Mouse (Mus musculus) CH12.LX (cell line): Measurements from ENCODE around the gene Cachd1. TPM values are rescaled to one million over a fixed set of nuclear protein-coding genes. Genes with fewer than 3 reads are reported as not detected.

ENCODE experiments used
- DNase-seq: peaks from one replicate; pipeline ENCODE4 v3.0.0-alpha.2; 2013; ENCODE audit errors: extremely low read depth
- H3K27ac ChIP-seq: 2 replicates; pipeline ENCODE4 v1.5.1; 2012; ENCODE audit warnings: low read depth, mild to moderate bottlenecking, control low read depth, moderate library complexity; ENCODE audit not compliant: insufficient read depth
- H3K27me3 ChIP-seq: replicated peaks from 2 replicates; pipeline ENCODE3; 2012; ENCODE audit warnings: inconsistent platforms
- H3K36me3 ChIP-seq, 2 experiments: replicated peaks in 1 of 2; 2 replicates each; pipeline versions ENCODE3 to v1.6.1; 2012; ENCODE audit warnings: inconsistent platforms in 1 of 2, low read length in 1 of 2, mild to moderate bottlenecking in 1 of 2, mixed read lengths in 1 of 2, moderate library complexity in 1 of 2; ENCODE audit not compliant: control insufficient read depth in 1 of 2, insufficient read depth in 1 of 2
- H3K4me1 ChIP-seq, 2 experiments: 2 replicates each; pipeline ENCODE4 v1.6.1; 2012; ENCODE audit warnings: inconsistent platforms in 1 of 2, moderate library complexity in 1 of 2; ENCODE audit not compliant: insufficient read depth in 2 of 2, control insufficient read depth in 1 of 2
- H3K4me2 ChIP-seq: 2 replicates; pipeline ENCODE4 v1.6.1; 2012; ENCODE audit warnings: low read depth, mild to moderate bottlenecking, control low read depth; ENCODE audit not compliant: poor library complexity, insufficient read depth, severe bottlenecking
- H3K4me3 ChIP-seq, 3 experiments: fragments of 150-350 bp in 1 of 3; sonication (generic) in 1 of 3; replicated peaks in 1 of 3; 2 replicates each; pipeline versions ENCODE3 to v1.5.1; 2011 to 2012; ENCODE audit warnings: low read depth in 2 of 3, low read length in 2 of 3, mild to moderate bottlenecking in 2 of 3, moderate library complexity in 2 of 3, control low read depth in 1 of 3, improper control_type of control experiment in 1 of 3, inconsistent platforms in 1 of 3, mixed read lengths in 1 of 3; ENCODE audit not compliant: poor library complexity in 1 of 3
- H3K79me2 ChIP-seq: replicated peaks from 2 replicates; pipeline ENCODE4 v1.6.1; 2012; ENCODE audit warnings: mild to moderate bottlenecking, moderate library complexity; ENCODE audit not compliant: control insufficient read depth, poor library complexity, insufficient read depth, severe bottlenecking; ENCODE audit errors: extremely low read depth
- H3K9ac ChIP-seq: 2 replicates; pipeline ENCODE4 v1.6.1; 2012; ENCODE audit warnings: low read depth, mild to moderate bottlenecking, control low read depth, moderate library complexity; ENCODE audit not compliant: insufficient read depth
- H3K9me3 ChIP-seq: replicated peaks from 2 replicates; pipeline ENCODE3; 2012; ENCODE audit warnings: low read length, inconsistent platforms, mixed read lengths
- BHLHE40 ChIP-seq: IDR thresholded peaks from 2 replicates; pipeline ENCODE4 v1.6.1; 2011; ENCODE audit warnings: mild to moderate bottlenecking, low read depth, low read length, improper control_type of control experiment
- CHD1 ChIP-seq: IDR thresholded peaks from 2 replicates; pipeline ENCODE4 v1.6.1; 2012; ENCODE audit warnings: low read depth, low read length, improper control_type of control experiment, inconsistent platforms
- CHD2 ChIP-seq: IDR thresholded peaks from 2 replicates; pipeline ENCODE4 v1.6.1; 2011; ENCODE audit warnings: low read length, improper control_type of control experiment
- CTCF ChIP-seq, 2 experiments: IDR thresholded peaks in 1 of 2; conservative IDR thresholded peaks in 1 of 2; 2 replicates each; pipeline ENCODE4 v1.5.1; 2011 to 2012; ENCODE audit warnings: low read depth in 2 of 2, low read length in 2 of 2, improper control_type of control experiment in 1 of 2, inconsistent platforms in 1 of 2, mild to moderate bottlenecking in 1 of 2, moderate library complexity in 1 of 2
- ELF1 ChIP-seq: IDR thresholded peaks from 2 replicates; pipeline ENCODE4 v1.6.1; 2014; ENCODE audit warnings: low read depth, mild to moderate bottlenecking, inconsistent platforms, low read length, improper control_type of control experiment
- EP300 ChIP-seq: IDR thresholded peaks from 2 replicates; pipeline ENCODE4 v1.6.1; 2011; ENCODE audit warnings: low read length, improper control_type of control experiment
- KAT2A ChIP-seq: IDR thresholded peaks from 2 replicates; pipeline ENCODE4 v1.6.1; 2012; ENCODE audit warnings: low read length, improper control_type of control experiment, inconsistent platforms; ENCODE audit not compliant: insufficient replicate concordance
- MAFK ChIP-seq: IDR thresholded peaks from 2 replicates; pipeline ENCODE4 v1.6.1; 2011; ENCODE audit warnings: low read length, improper control_type of control experiment; ENCODE audit not compliant: insufficient replicate concordance
- MAZ ChIP-seq: IDR thresholded peaks from 2 replicates; pipeline ENCODE4 v1.6.1; 2012; ENCODE audit warnings: low read depth, mild to moderate bottlenecking, inconsistent platforms, low read length, improper control_type of control experiment, moderate library complexity
- MEF2A ChIP-seq: IDR thresholded peaks from 2 replicates; pipeline ENCODE4 v1.6.1; 2014; ENCODE audit warnings: low read depth, mild to moderate bottlenecking, inconsistent platforms, low read length, improper control_type of control experiment, borderline replicate concordance
- MYC ChIP-seq: IDR thresholded peaks from 2 replicates; pipeline ENCODE4 v1.6.1; 2011; ENCODE audit warnings: low read depth, mild to moderate bottlenecking, improper control_type of control experiment, low read length
- NRF1 ChIP-seq: IDR thresholded peaks from 2 replicates; pipeline ENCODE4 v1.6.1; 2014; ENCODE audit warnings: low read depth, mild to moderate bottlenecking, inconsistent platforms, low read length, improper control_type of control experiment, moderate library complexity
- PAX5 ChIP-seq: IDR thresholded peaks from 2 replicates; pipeline ENCODE4 v1.6.1; 2012; ENCODE audit warnings: low read length, inconsistent platforms, mixed read lengths
- SMC3 ChIP-seq: IDR thresholded peaks from 2 replicates; pipeline ENCODE4 v1.6.1; 2011; ENCODE audit warnings: low read depth, low read length, improper control_type of control experiment
- TCF12 ChIP-seq: IDR thresholded peaks from 2 replicates; pipeline ENCODE4 v1.6.1; 2014; ENCODE audit warnings: low read depth, mild to moderate bottlenecking, inconsistent platforms, low read length, improper control_type of control experiment
- UBTF ChIP-seq: IDR thresholded peaks from 2 replicates; pipeline ENCODE4 v1.6.1; 2012; ENCODE audit warnings: low read depth, mild to moderate bottlenecking, inconsistent platforms, low read length, improper control_type of control experiment, moderate library complexity
- ZC3H11A ChIP-seq: IDR thresholded peaks from 2 replicates; pipeline ENCODE4 v1.6.1; 2012; ENCODE audit warnings: low read depth, mild to moderate bottlenecking, inconsistent platforms, low read length, improper control_type of control experiment
- ZKSCAN1 ChIP-seq: IDR thresholded peaks from 2 replicates; pipeline ENCODE4 v1.6.1; 2012; ENCODE audit warnings: low read depth, inconsistent platforms, low read length, improper control_type of control experiment, borderline replicate concordance
- ZNF384 ChIP-seq: IDR thresholded peaks from 2 replicates; pipeline ENCODE4 v1.6.1; 2012; ENCODE audit warnings: low read depth, low read length, improper control_type of control experiment, inconsistent platforms
- dilution Hi-C: fragments of 300-500 bp; cut with MboI; formaldehyde crosslinking; loops from 2 replicates; pipeline ENCODE4 v1.14.3; 2020; ENCODE audit warnings: low sequenced_read_pairs; ENCODE audit not compliant: extremely low pct_unique_long_range_greater_than_20kb, extremely low pct_ligation_motif_present
- in situ Hi-C: fragments of 300-500 bp; cut with MboI; formaldehyde crosslinking; loops from 3 replicates; pipeline ENCODE4 v1.14.3; 2019; ENCODE audit warnings: low sequenced_read_pairs, low pct_ligation_motif_present, low pct_unique_long_range_greater_than_20kb, mixed read lengths
- polyA plus RNA-seq: library from polyadenylated mRNA; unstranded; fragments of >175 nt; gene quantifications from 2 replicates; pipeline ENCODE4 v1.2.1, GENCODE M21; 2012; ENCODE audit warnings: low read depth; ENCODE audit not compliant: insufficient read length
- total RNA-seq, 2 experiments: library from RNA; depleted of rRNA; stranded (reverse); fragments of 300-350 nt in 1 of 2; fragments of >200 nt in 1 of 2; gene quantifications; 2 replicates each; pipeline ENCODE4 v1.2.3; 2012 to 2014

Gene Cachd1
- total and polyA plus RNA-seq, 3 experiments: 0.13 to 0.24 (median 0.20) TPM

DNA sequence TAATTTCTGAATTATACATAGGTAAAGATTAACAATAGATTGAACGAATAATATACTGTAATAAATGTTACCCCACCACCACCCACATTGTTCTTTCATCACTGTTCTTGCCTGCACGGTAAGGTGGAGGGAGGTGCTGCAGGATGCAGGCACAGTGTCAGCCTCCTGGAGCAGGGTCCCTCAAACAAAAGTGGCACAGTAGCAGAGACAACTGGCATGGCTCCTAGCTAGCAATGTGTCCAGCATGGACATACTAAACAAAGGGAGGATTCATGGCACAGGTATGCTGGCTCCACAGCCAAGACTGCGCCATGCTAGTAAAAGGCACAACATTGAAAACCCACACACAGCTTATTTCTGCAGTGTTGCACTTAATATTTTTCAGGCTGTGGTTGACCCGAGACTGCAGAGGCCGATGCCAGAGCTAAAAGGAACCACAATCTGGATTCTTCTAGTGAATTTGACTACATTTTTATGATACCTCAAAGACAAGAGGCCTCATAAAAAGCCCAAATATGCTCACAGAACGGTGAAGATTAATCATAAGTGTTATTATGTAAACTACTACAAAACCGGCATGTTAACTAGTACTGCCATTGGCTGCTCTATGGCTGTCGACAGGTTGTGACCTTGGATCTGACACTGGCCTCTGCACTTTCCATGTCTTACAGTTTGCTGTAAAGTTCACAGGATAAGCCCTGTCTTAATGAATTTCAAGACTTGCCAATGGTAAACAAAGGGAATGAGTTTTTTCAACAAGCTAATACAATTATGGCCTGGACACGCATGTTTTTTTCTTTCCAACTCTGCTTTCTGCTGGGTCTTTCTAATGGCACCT lies 41.2 kb upstream of the Cachd1 start:
- Histone ChIP-seq H3K4me3 (no peak overlapping the region), H3K4me1 (no peaks in the 10 kb centered on the region), H3K9ac (no peak overlapping the region), H3K4me2 (no peak overlapping the region), H3K27ac (no peak overlapping the region), H3K36me3 (no peaks in the 10 kb centered on the region), H3K79me2 (no peaks in the 10 kb centered on the region), H3K27me3 (no peaks in the 10 kb centered on the region), H3K9me3 (peaks cover 26% of the 10 kb centered on the region)
- dilution Hi-C loops (no loop called here), in situ Hi-C loops (no loop called here)
- TF ChIP-seq MYC: no peak
- TF ChIP-seq ELF1: no peak
- no peak for TF ChIP-seq MAFK
- TF ChIP-seq NRF1: no peak
- no peak for TF ChIP-seq ZKSCAN1
- no peak for TF ChIP-seq ZNF384
- TF ChIP-seq BHLHE40: no peak
- TF ChIP-seq UBTF: no peak
- TF ChIP-seq MAZ: no peak
- no peak for TF ChIP-seq CHD1
- TF ChIP-seq CHD2: no peak
- no peak for TF ChIP-seq PAX5
- no peak for DNase-seq

DNA sequence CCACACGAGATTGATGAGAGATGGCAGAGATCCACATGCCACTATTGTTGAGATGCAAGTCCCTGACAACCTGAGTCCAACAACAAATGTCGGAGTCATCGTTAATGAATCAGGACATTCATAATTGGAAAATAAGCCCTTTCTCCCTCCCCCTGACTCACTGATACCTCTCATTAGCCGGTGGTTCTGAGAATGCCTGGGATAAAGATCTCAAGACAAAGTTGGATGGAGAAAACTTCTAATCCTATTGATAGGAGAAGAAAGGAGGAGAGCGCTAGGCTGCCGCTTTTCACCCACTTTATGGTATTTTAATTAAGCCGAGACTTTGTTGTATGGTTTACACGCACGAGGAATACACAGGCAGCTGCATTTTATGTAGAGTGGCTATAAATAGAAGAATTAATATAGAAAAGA lies 40.5 kb upstream of the Cachd1 start:
- no peak overlapping the region for H3K4me2 ChIP-seq
- no peaks in the 10 kb centered on the region for H3K79me2 ChIP-seq
- H3K27me3 ChIP-seq: no peaks in the 10 kb centered on the region
- no peaks in the 10 kb centered on the region for H3K36me3 ChIP-seq
- no peak overlapping the region for H3K27ac ChIP-seq
- in situ Hi-C loops (no loop called here), dilution Hi-C loops (no loop called here)
- H3K4me1 ChIP-seq: no peaks in the 10 kb centered on the region
- H3K4me3 ChIP-seq: no peak overlapping the region
- no peak for DNase-seq
- TF ChIP-seq KAT2A (no peak), CHD2 (no peak), CTCF (conservative IDR thresholded peaks at IDR 0.05 in 1 of 2, IDR thresholded peaks at IDR 0.05 in 1 of 2; ENCODE audit: low read depth in 2 of 2, low read length in 2 of 2) (no peak), SMC3 (no peak), TCF12 (no peak), EP300 (no peak), MEF2A (no peak), ZC3H11A (no peak)
- no peak overlapping the region for H3K9ac ChIP-seq
- H3K9me3 ChIP-seq: peaks cover 33% of the 10 kb centered on the region
